ENCODE assay signal across 11 mouse cellular contexts in the genomic region with DNA sequence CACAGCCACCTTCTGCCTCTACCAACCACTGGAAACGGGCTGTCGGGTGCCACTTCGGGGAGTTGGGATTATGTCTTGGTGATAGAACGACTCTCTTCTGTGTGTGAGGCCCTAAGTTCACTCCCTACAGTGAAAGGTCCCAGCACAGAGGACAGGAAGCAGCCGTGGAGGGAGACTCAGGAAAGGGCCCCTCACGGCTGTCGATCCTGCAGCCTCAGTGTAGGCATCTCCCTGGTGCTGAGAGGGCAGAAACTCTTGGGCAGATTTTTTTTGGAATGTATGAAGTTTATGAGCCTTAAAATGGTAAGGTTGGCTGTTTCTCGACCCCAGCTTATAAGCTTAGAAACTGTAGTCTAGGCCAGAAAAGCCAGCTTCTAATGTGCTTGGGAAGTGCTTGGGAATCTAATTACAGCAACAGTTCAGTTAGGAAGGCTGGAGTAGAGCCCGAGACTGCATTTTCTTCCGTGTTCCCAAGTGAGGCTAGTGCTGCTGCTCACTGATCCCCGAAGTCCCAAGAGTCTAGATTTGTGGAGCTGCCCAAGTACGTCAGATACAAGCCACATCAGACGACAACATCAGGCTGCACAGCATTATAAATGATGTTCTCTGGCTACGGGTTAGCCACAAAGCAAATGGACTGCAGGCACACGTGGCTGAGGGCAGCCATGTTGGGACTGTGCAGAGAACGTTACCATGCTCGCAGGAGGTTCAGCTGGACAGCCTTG.
DNase-seq lines count a peak whose midpoint lies in the region; ATAC-seq and TF ChIP-seq lines count a peak whose summit lies in the region.
"Had no signal": no experiment of that assay in that cellular context is flagged by ENCODE, and none has a peak within 500 bp of the region (broad histone marks: within the 10 kb centered on the region; RNA-seq: fewer than 3 reads in every experiment).

No protein-coding gene starts in this region.

- TF ChIP-seq CTCF in hindbrain, postnatal 0 days (IDR thresholded peaks at IDR 0.05; ENCODE audit: low read depth), result no peak

- H3K4me3 ChIP-seq in hindbrain, embryonic 14.5 days (replicated peaks; ENCODE audit: low read length), result no peak overlapping the region
- H3K4me3 ChIP-seq in hindbrain, postnatal 0 days (ENCODE audit: low read length), result no peak overlapping the region
- H3K4me3 ChIP-seq in brown adipose tissue, adult 24 weeks (ENCODE audit: insufficient read depth, low read depth, low read length), result no peak overlapping the region
- H3K4me3 ChIP-seq in heart, embryonic 15.5 days, result no peak overlapping the region

- no peak overlapping the region for H3K9ac ChIP-seq in hindbrain, embryonic 14.5 days
- H3K9ac ChIP-seq in hindbrain, postnatal 0 days (replicated peaks; ENCODE audit: low read length), result no peak overlapping the region
- no peak overlapping the region for H3K9ac ChIP-seq in heart, embryonic 15.5 days

- peak overlapping the region; percentile 35; the same call in 1 of the 2 replicates for H3K27ac ChIP-seq in hindbrain, embryonic 14.5 days
- no peak overlapping the region for H3K27ac ChIP-seq in hindbrain, postnatal 0 days
- H3K27ac ChIP-seq in brown adipose tissue, adult 24 weeks (replicated peaks; ENCODE audit: low read depth, low read length), result peak overlapping the region; percentile 24; the same call in 1 of the 2 replicates
- H3K27ac ChIP-seq in heart, embryonic 15.5 days, result peak overlapping the region; percentile 76

- no peaks in the 10 kb centered on the region for H3K9me3 ChIP-seq in hindbrain, embryonic 14.5 days (ENCODE audit: control insufficient read depth, low read length)
- H3K9me3 ChIP-seq in hindbrain, postnatal 0 days (ENCODE audit: low read length), result no peaks in the 10 kb centered on the region
- no peaks in the 10 kb centered on the region for H3K9me3 ChIP-seq in heart, embryonic 15.5 days (replicated peaks)

- H3K4me2 ChIP-seq in hindbrain, embryonic 14.5 days (replicated peaks), result no peak overlapping the region
- H3K4me2 ChIP-seq in hindbrain, postnatal 0 days (ENCODE audit: low read depth, low read length), result no peak overlapping the region
- no peak overlapping the region for H3K4me2 ChIP-seq in heart, embryonic 15.5 days

- H3K36me3 ChIP-seq in hindbrain, embryonic 14.5 days (replicated peaks; ENCODE audit: control insufficient read depth, insufficient read depth), result no peaks in the 10 kb centered on the region
- H3K36me3 ChIP-seq in hindbrain, postnatal 0 days (ENCODE audit: insufficient read depth, low read length), result no peaks in the 10 kb centered on the region
- H3K36me3 ChIP-seq in heart, embryonic 15.5 days, result no peaks in the 10 kb centered on the region

- H3K27me3 ChIP-seq in hindbrain, embryonic 14.5 days (ENCODE audit: control insufficient read depth, insufficient read depth, low read length), result no peaks in the 10 kb centered on the region
- H3K27me3 ChIP-seq in hindbrain, postnatal 0 days (ENCODE audit: insufficient read depth, low read length), result no peaks in the 10 kb centered on the region
- no peaks in the 10 kb centered on the region for H3K27me3 ChIP-seq in heart, embryonic 15.5 days

- no peak for DNase-seq in hindbrain, embryonic 14.5 days (ENCODE audit: low spot score)
- DNase-seq in hindbrain, postnatal 0 days (ENCODE audit: low spot score), result no peak
- peak; percentile 34 to 40 for DNase-seq in kidney, postnatal 36 days
- no peak for DNase-seq in ovary, postnatal 36 days (ENCODE audit: low spot score)
- no peak for DNase-seq in spleen, postnatal 4 days (ENCODE audit: low spot score in 2 of 2)
- DNase-seq in thymus, postnatal 14 days, result no peak
- DNase-seq: embryo, embryonic 11 days; retina, postnatal 1 day; thymus, postnatal 25 days had no signal

- no peak for ATAC-seq in hindbrain, embryonic 14.5 days (ENCODE audit: low FRiP score)
- ATAC-seq in hindbrain, postnatal 0 days, result no peak
- ATAC-seq in heart, embryonic 15.5 days (replicated peaks; ENCODE audit: insufficient number of reproducible peaks, insufficient read depth, low FRiP score, low read depth), result no peak

- WGBS in hindbrain, embryonic 14.5 days, result 78% methylated on average over 17 of the region's 17 CpGs
- WGBS in hindbrain, postnatal 0 days, result 73% methylated on average over 17 of the region's 17 CpGs
- 57% methylated on average over 17 of the region's 17 CpGs for WGBS in heart, embryonic 15.5 days

- no peaks in the 10 kb centered on the region for H3K4me1 ChIP-seq in hindbrain, embryonic 14.5 days (replicated peaks; ENCODE audit: control insufficient read depth, insufficient read depth, low read length)
- no peaks in the 10 kb centered on the region for H3K4me1 ChIP-seq in hindbrain, postnatal 0 days (ENCODE audit: insufficient read depth, low read length)
- H3K4me1 ChIP-seq in brown adipose tissue, adult 24 weeks (ENCODE audit: control insufficient read depth, insufficient read depth, insufficient read length, low read length), result no peaks in the 10 kb centered on the region; the same call in 1 of the 2 replicates
- H3K4me1 ChIP-seq in heart, embryonic 15.5 days (replicated peaks), result peaks cover 43% of the 10 kb centered on the region

Comparison
In these comparisons a context has a peak if more than half of its experiments do, and no peak if none do; other contexts are left out.
1. DNase-seq: peak in kidney, postnatal 36 days (2 of 2); none in hindbrain, embryonic 14.5 days (single experiment), hindbrain, postnatal 0 days (single experiment), ovary, postnatal 36 days (single experiment), spleen, postnatal 4 days (0 of 2) and thymus, postnatal 14 days (single experiment).